Mouse (Mus musculus): ENCODE results near the gene Ugp2.

- TF ChIP-seq FOSL1 (IDR thresholded peaks at IDR 0.05; ENCODE audit: insufficient read depth, low read length, poor library complexity, severe bottlenecking) (no peak), CTCF (IDR thresholded peaks at IDR 0.05; ENCODE audit: control insufficient read depth, insufficient read depth, insufficient read length) (no peak), USF1 (IDR thresholded peaks at IDR 0.05; ENCODE audit: low read depth) (no peak), MYOG (IDR thresholded peaks at IDR 0.05; ENCODE audit: control insufficient read depth, extremely low read depth, insufficient read length) (no peak)
These were observed 45.2 kb downstream of the Ugp2 start for GRCm38 (mm10) chr11:21325781-21326180.
